Comparison of ENCODE assay signal across 19 mouse cellular contexts in genomic region chr2:124068380-124068779, GRCm38 (mm10). TPM values are rescaled to one million over a fixed set of nuclear protein-coding genes. Genes with fewer than 3 reads are reported as not detected.
A peak's percentile ranks its signal among the peaks of the same experiment; 100 is the strongest.
DNase-seq lines count a peak whose midpoint lies in the region; ATAC-seq and TF ChIP-seq lines count a peak whose summit lies in the region.
"Had no signal": no experiment of that assay in that cellular context is flagged by ENCODE, and none has a peak within 500 bp of the region (broad histone marks: within the 10 kb centered on the region; RNA-seq: fewer than 3 reads in every experiment).

No protein-coding gene starts in this region.

- H3K9ac ChIP-seq in forebrain, embryonic 14.5 days (ENCODE audit: low read length) = no peak overlapping the region
- no peak overlapping the region for H3K9ac ChIP-seq in forebrain, postnatal 0 days
- no peak overlapping the region for H3K9ac ChIP-seq in forebrain, embryonic 12.5 days
- H3K9ac ChIP-seq: embryonic facial prominence, embryonic 12.5 days had no signal

- 78% methylated on average over 4 of the region's 4 CpGs for WGBS in forebrain, embryonic 14.5 days
- 95% methylated on average over 4 of the region's 4 CpGs for WGBS in forebrain, embryonic 10.5 days
- 68% methylated on average over 4 of the region's 4 CpGs for WGBS in forebrain, postnatal 0 days
- 86% methylated on average over 4 of the region's 4 CpGs for WGBS in forebrain, embryonic 12.5 days

- no peak for TF ChIP-seq CTCF in forebrain, postnatal 0 days (IDR thresholded peaks at IDR 0.05; ENCODE audit: low read depth)
- no peak for TF ChIP-seq CTCF in brain, embryonic 14.5 days (IDR thresholded peaks at IDR 0.05; ENCODE audit: borderline replicate concordance, extremely low read depth, insufficient read depth, insufficient read length)

- no peak for TF ChIP-seq POLR2A in brain, embryonic 14.5 days (IDR thresholded peaks at IDR 0.05; ENCODE audit: borderline replicate concordance, extremely low read depth, insufficient read depth, insufficient read length, poor library complexity, severe bottlenecking)

- H3K36me3 ChIP-seq in forebrain, embryonic 14.5 days (ENCODE audit: control insufficient read depth, insufficient read depth, low read length) = no peaks in the 10 kb centered on the region
- no peaks in the 10 kb centered on the region for H3K36me3 ChIP-seq in forebrain, embryonic 10.5 days (replicated peaks)
- no peaks in the 10 kb centered on the region for H3K36me3 ChIP-seq in forebrain, postnatal 0 days (ENCODE audit: insufficient read depth)
- H3K36me3 ChIP-seq in forebrain, embryonic 12.5 days (replicated peaks) = no peaks in the 10 kb centered on the region
- H3K36me3 ChIP-seq: embryonic facial prominence, embryonic 10.5 days; embryonic facial prominence, embryonic 12.5 days had no signal

- H3K4me3 ChIP-seq in forebrain, embryonic 14.5 days (ENCODE audit: low read depth, low read length) = no peak overlapping the region
- no peak overlapping the region for H3K4me3 ChIP-seq in forebrain, embryonic 10.5 days
- H3K4me3 ChIP-seq in forebrain, postnatal 0 days (ENCODE audit: low read depth, low read length) = no peak overlapping the region
- no peak overlapping the region for H3K4me3 ChIP-seq in forebrain, embryonic 12.5 days (replicated peaks)
- H3K4me3 ChIP-seq: embryonic facial prominence, embryonic 10.5 days; embryonic facial prominence, embryonic 12.5 days had no signal

- H3K27me3 ChIP-seq in forebrain, embryonic 14.5 days (replicated peaks; ENCODE audit: control insufficient read depth, insufficient read depth, low read length) = no peaks in the 10 kb centered on the region
- H3K27me3 ChIP-seq in forebrain, embryonic 10.5 days (ENCODE audit: poor library complexity, severe bottlenecking) = no peaks in the 10 kb centered on the region
- H3K27me3 ChIP-seq in forebrain, postnatal 0 days (ENCODE audit: insufficient read depth, low read length) = no peaks in the 10 kb centered on the region
- no peaks in the 10 kb centered on the region for H3K27me3 ChIP-seq in forebrain, embryonic 12.5 days
- H3K27me3 ChIP-seq: embryonic facial prominence, embryonic 12.5 days had no signal

- no peaks in the 10 kb centered on the region for H3K9me3 ChIP-seq in forebrain, embryonic 14.5 days (replicated peaks; ENCODE audit: control insufficient read depth, low read length)
- no peaks in the 10 kb centered on the region for H3K9me3 ChIP-seq in forebrain, embryonic 10.5 days
- H3K9me3 ChIP-seq in forebrain, postnatal 0 days (ENCODE audit: low read length) = no peaks in the 10 kb centered on the region
- no peaks in the 10 kb centered on the region for H3K9me3 ChIP-seq in forebrain, embryonic 12.5 days
- H3K9me3 ChIP-seq: embryonic facial prominence, embryonic 10.5 days; embryonic facial prominence, embryonic 12.5 days had no signal

- DNase-seq in forebrain, embryonic 14.5 days (ENCODE audit: low spot score) = peak; percentile 47
- no peak for DNase-seq in forebrain, embryonic 10.5 days (ENCODE audit: extremely low spot score, low spot score)
- DNase-seq in forebrain, postnatal 0 days = peak; percentile 50
- DNase-seq in brain, adult 2 months (ENCODE audit: low read depth, low spot score) = peak; percentile 7
- DNase-seq in brain, embryonic 14.5 days (ENCODE audit: low read depth) = peak; percentile 40
- DNase-seq in adrenal gland, adult 18-20 months (ENCODE audit: low spot score in 2 of 2) = no peak
- DNase-seq in ovary, adult 18-20 months (ENCODE audit: low spot score) = no peak
- DNase-seq: adrenal gland, adult 8-10 months; adrenal gland, postnatal 14 days; adrenal gland, postnatal 36 days; cerebellum, adult 11-12 months; cerebellum, adult 2 months; cerebellum, adult 9-10 months; cerebellum, postnatal 10 days; cerebellum, postnatal 25 days had no signal

- H3K4me2 ChIP-seq in forebrain, embryonic 14.5 days (ENCODE audit: low read length) = no peak overlapping the region
- no peak overlapping the region for H3K4me2 ChIP-seq in forebrain, postnatal 0 days (ENCODE audit: low read depth)
- no peak overlapping the region for H3K4me2 ChIP-seq in forebrain, embryonic 12.5 days
- H3K4me2 ChIP-seq: embryonic facial prominence, embryonic 12.5 days had no signal

- no peaks in the 10 kb centered on the region for H3K4me1 ChIP-seq in forebrain, embryonic 14.5 days (ENCODE audit: control insufficient read depth, insufficient read depth, low read length)
- H3K4me1 ChIP-seq in forebrain, embryonic 10.5 days = 0 out of 2 replicates have a peak, but pooled peaks cover 3% of the 10 kb centered on the region
- no peaks in the 10 kb centered on the region for H3K4me1 ChIP-seq in forebrain, postnatal 0 days (ENCODE audit: insufficient read depth)
- no peaks in the 10 kb centered on the region for H3K4me1 ChIP-seq in forebrain, embryonic 12.5 days

- peak; percentile 61; the same call in 1 of the 2 replicates for ATAC-seq in forebrain, embryonic 14.5 days
- ATAC-seq in forebrain, postnatal 0 days = peak; percentile 69
- ATAC-seq in forebrain, embryonic 12.5 days (ENCODE audit: low FRiP score) = no peak

- H3K27ac ChIP-seq in forebrain, embryonic 14.5 days (ENCODE audit: low read depth, low read length) = no peak overlapping the region
- no peak overlapping the region for H3K27ac ChIP-seq in forebrain, embryonic 10.5 days
- H3K27ac ChIP-seq in forebrain, postnatal 0 days (ENCODE audit: low read depth, low read length) = no peak overlapping the region
- H3K27ac ChIP-seq in forebrain, embryonic 12.5 days = no peak overlapping the region
- H3K27ac ChIP-seq: embryonic facial prominence, embryonic 10.5 days; embryonic facial prominence, embryonic 12.5 days had no signal

RNA-seq across cellular contexts. Expression of gene Sema6d, which starts 21.4 kb away (rescaled TPM):
- 15.7 and 19.0 TPM in 2 replicates for polyA plus RNA-seq in forebrain, embryonic 14.5 days (2014; fragmentation: Nextera tagmentation; extraction: Ambion mirVana)
- 4.0 and 4.8 TPM in 2 replicates for polyA plus RNA-seq in forebrain, embryonic 10.5 days (2016; fragmentation: Nextera tagmentation; extraction: Ambion mirVana)
- total RNA-seq in forebrain, postnatal 0 days (2014; rRNA removed) = 41.9 and 65.1 TPM in 2 replicates
- polyA plus RNA-seq in forebrain, postnatal 0 days (2015; fragmentation: Nextera tagmentation; extraction: Ambion mirVana) = 8.4 and 22.5 TPM in 2 replicates
- 19.1 and 19.8 TPM in 2 replicates for polyA plus RNA-seq in forebrain, embryonic 12.5 days (2016; fragmentation: Nextera tagmentation; extraction: Ambion mirVana)
- polyA plus RNA-seq in brain, embryonic 14.5 days (2012; rRNA removed) = 26.6 and 45.4 TPM in 2 replicates
- 10 to 100 TPM in 1 of 2 experiments, 1 to 10 TPM in 1; 5.9 to 10.4 TPM for total RNA-seq in adrenal gland, adult 18-20 months (2021)
- total RNA-seq: MEL had no signal

Comparison
In these comparisons a context has a peak if more than half of its experiments do, and no peak if none do; other contexts are left out.
1. DNase-seq: peak in forebrain, embryonic 14.5 days (single experiment), forebrain, postnatal 0 days (single experiment), brain, adult 2 months (single experiment) and brain, embryonic 14.5 days (single experiment); none in forebrain, embryonic 10.5 days (single experiment), adrenal gland, adult 18-20 months (0 of 2) and ovary, adult 18-20 months (single experiment).